Mouse (Mus musculus) ovary, adult 2 months (tissue): ENCODE measurements around the gene Gm28778. TPM values are rescaled to one million over a fixed set of nuclear protein-coding genes. Genes with fewer than 3 reads are reported as not detected.

Experiments used
- polyA plus RNA-seq: library from polyadenylated mRNA; depleted of rRNA; stranded (reverse); fragments of >200 nt; gene quantifications from 2 replicates; pipeline ENCODE4 v1.2.3, GENCODE M21; 2012; rRNA removed

The Gm28778 gene
- 19.3 and 29.3 TPM in 2 replicates for polyA plus RNA-seq

DNA sequence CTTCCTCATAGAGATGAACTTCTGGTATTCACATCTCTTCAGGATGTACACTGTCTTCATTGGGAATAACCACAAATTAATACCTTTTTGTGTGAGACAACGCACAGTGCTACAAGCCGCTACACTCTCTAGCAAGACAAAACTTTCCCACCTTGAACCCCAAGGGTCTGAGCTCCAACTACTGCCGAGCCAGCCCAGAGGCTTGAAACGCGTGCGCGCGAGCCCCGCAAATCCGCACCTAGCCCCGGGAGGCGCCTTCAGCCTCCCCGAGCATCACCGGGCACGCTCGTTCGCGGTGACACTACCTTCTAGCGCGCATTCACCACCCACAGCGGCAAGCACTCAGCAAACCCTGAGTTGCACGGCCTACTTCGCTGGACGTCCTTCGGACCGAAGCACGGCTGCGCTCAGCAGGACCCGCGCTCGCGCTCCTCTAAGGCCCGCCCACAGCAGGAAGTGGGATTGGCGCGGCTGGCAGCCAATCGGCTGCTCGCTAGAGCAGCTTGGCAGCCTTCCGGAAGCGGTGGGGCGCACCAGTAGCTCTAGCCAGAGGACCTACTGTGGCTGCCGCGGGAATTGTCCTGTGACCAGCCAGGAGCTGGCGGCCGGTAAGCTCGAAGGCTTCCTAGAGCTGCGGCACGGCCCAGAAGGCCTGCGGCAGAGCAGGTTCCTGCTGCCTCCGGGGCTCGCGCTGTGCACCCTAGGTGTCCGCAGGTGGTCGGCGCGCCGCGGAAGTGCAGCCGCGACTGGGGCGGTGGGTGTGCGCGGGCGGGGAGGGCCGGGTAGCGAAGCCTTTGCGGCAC, at the start of gene Gm28778, which contains the start of the genes Pms1 and Ormdl1:
Gene Gm28778 (plus strand): TSS at position 531 of the 803 bp plus-strand sequence.
Gene Pms1 (minus strand): TSS at position 438 of the 803 bp plus-strand sequence.
Gene Ormdl1 (plus strand): TSS at position 515 of the 803 bp plus-strand sequence.

DNA sequence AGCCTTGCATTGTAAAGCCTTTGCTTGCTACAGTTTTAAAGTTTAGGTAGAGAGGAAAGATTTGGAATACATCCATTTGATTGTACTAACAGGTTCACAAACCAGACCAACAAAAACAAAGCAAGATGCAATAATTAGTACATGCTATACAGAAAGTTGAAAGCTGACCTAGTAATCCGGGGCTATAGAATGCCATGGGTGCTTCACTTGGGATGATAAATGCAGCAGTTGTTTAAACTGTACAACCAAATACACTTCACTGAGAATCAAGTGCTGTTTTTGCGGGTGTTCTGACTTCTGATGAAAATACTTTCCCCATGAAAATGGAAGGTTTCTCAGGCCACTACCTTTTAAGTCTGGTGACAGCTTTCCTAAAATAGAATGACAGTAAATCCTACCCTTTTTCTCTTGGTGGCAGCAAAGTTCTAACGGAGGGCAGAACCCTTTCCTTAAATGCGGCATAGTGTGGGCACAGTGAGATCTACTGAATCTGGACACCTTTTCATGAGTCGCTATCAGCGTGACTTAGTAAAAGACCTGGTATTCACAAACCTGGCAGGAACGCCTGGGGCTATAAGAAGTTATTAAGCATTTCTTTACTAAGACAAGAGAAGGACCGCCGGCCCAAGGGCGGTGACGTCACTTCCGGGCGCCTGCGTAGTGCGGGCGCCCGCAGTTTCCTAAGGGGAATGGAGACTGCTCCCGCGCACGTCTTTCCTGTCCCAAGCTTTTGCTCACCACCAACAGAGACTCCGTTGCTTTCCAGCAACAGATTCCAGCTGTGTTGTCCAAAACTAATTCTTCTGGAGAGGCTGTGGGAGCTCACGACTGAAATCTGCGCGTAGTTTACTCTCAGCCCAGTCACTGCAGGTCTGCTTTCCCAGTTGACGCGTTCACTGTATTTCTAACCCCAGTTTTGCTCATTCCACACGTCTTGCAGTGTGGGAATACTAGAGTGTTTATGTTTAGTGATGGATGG, 16.4 kb downstream of the Gm28778 start, which contains the start of gene Osgepl1:
Gene Osgepl1 (plus strand): TSS at position 636 of the 979 bp plus-strand sequence.

DNA sequence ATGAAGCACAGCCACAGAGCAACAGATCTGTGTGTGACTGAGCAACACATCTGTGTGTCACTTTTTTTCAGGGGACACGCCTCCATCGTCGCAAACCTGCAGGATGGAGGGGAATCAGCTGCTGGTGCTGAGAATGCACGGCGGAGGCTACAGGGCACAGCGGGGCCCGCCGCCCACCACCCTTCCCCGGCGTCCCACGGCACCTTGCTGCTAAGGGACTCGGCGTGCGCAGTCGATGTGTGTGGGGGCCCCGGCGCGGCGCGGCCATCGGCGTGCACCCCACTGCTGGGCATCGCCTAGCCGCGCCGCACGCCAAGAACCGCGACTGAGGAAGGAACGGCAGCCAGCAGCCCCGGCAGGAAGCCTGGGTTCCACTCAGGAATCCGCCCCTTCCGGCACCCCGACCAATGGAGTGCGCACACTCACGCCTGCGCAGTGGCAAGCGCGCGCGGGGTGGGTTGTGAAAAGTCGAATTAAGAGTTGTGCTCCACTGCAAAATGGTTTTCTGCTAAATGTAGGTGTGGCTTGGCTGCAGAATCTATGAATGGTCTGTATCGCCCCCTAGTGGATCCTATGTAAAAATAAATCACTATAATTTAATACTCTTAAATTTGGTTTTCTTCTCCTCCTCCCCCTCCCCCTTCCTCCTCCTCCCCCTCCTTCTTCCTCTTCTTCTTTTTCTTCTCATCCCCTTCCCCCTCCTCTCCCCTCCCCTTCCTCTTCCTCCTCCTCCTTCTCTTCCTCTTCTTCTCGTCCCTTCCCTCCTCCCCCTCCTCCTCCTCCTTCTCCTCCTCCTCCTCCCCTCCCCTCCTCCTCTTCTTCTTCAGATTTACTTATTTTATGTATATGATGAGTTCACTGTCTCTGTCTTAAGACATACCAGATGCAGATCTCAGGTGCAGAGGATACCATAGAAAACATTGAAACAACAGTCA, 55.7 kb downstream of the Gm28778 start, which contains the start of the genes Asdurf, Gm28551 and Asnsd1:
Gene Asdurf (minus strand): TSS at position 293 of the 935 bp plus-strand sequence.
Gene Gm28551 (minus strand): TSS at position 341 of the 935 bp plus-strand sequence.
Gene Asnsd1 (minus strand): TSS at position 426 of the 935 bp plus-strand sequence.

Other genes starting within 250 kb of the Gm28778 start
- gene Mstn, start 235.5 kb upstream of the Gm28778 start, polyA plus RNA-seq = not detected in 2 replicates
- not detected in 2 replicates for gene 1700019A02Rik, start 109.5 kb upstream of the Gm28778 start, polyA plus RNA-seq
- 1.5 and 1.7 TPM in 2 replicates for gene Pms1, start 93 bp upstream of the Gm28778 start, polyA plus RNA-seq
- 3.3 and 6.4 TPM in 2 replicates for gene Ormdl1, start within 50 bp of the Gm28778 start, polyA plus RNA-seq
- gene Osgepl1, start 16.5 kb downstream of the Gm28778 start, polyA plus RNA-seq = 1.6 and 3.5 TPM in 2 replicates
- gene Asdurf, start 55.5 kb downstream of the Gm28778 start, polyA plus RNA-seq = not detected in 2 replicates
- not detected in 2 replicates for gene Gm28551, start 55.6 kb downstream of the Gm28778 start, polyA plus RNA-seq
- 1.8 and 2.7 TPM in 2 replicates for gene Asnsd1, start 55.6 kb downstream of the Gm28778 start, polyA plus RNA-seq